Mouse (Mus musculus) megakaryocyte, embryonic 14.5 days (primary cell): ENCODE data around the gene Igfbp7. TPM values are rescaled to one million over a fixed set of nuclear protein-coding genes. Genes with fewer than 3 reads are reported as not detected.

Experiments used
- H3K27me3 ChIP-seq: replicated peaks from 2 replicates; pipeline ENCODE3; 2012; ENCODE audit warnings: inconsistent platforms
- H3K36me3 ChIP-seq: replicated peaks from 2 replicates; pipeline ENCODE3; 2012; ENCODE audit warnings: low read length, inconsistent platforms, mixed read lengths
- H3K4me1 ChIP-seq: 2 replicates; pipeline ENCODE4 v1.6.1; 2012; ENCODE audit warnings: inconsistent platforms
- H3K4me3 ChIP-seq: replicated peaks from 2 replicates; pipeline ENCODE3; 2012; ENCODE audit warnings: moderate library complexity, mild to moderate bottlenecking, inconsistent platforms
- H3K9me3 ChIP-seq: 2 replicates; pipeline ENCODE4 v1.6.1; 2012; ENCODE audit warnings: inconsistent platforms
- FLI1 ChIP-seq: IDR thresholded peaks from 2 replicates; pipeline ENCODE4 v1.6.1; 2012; ENCODE audit warnings: low read length, inconsistent platforms, mixed read lengths
- GATA1 ChIP-seq: IDR thresholded peaks from 3 replicates; pipeline ENCODE4 v1.6.1; 2012; ENCODE audit warnings: mixed read lengths, low read length, inconsistent platforms, borderline replicate concordance
- polyA plus RNA-seq: library from polyadenylated mRNA; stranded (reverse); fragments of >175 nt; gene quantifications from 2 replicates; pipeline ENCODE4 v1.2.3, GENCODE M21; 2012; ENCODE audit warnings: low replicate concordance; ENCODE audit not compliant: insufficient read depth

The Igfbp7 gene
- polyA plus RNA-seq, 1 experiment, result 2.6 TPM

DNA sequence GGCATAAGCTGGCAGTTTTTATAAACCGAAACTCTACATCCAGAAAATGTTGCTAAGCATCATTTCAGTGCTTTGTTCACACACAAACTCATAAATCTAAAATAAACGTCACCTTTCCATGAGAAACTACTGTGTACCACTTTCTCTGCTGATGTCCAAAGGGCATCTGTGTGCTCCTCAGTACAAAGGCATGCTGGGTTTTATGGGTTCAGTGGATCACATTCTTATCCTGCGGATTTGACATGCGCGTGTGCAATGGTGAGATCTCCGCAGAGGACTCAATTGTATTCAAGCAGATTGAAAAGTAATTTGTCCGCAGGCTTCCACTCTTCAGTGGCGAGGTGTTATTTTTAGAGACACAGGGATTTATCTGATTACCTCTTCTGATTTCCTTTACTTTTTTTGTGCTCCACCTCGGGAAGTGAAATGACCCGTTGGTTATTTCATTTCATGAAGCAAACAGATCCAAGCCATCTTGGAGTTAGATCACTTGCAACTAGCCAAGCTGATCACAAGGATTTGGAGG is 14.7 kb downstream of the Igfbp7 start:
- Histone ChIP-seq H3K9me3 (no peaks in the 10 kb centered on the region), H3K36me3 (no peaks in the 10 kb centered on the region), H3K4me3 (no peak overlapping the region), H3K4me1 (peaks cover 24% of the 10 kb centered on the region), H3K27me3 (peaks cover 6% of the 10 kb centered on the region)
- TF ChIP-seq GATA1 (no peak), FLI1 (no peak)

DNA sequence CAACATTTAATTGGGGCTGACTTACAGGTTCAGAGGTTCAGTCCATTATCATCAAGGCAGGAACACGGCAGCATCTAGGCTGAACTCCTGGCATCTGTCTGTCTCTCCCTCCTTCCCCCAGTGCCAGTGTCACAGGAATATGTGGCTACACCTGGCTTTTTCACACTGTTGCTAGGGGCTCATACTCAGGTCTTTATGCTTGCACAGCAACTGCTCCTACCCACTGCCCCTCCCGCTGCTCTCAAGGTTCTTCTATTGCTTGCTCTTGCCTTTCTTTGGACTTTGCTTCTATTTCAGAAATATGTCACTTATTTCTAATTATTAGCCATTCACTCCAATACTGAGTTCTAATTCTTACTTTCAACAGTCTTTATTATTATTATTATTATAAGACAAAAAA is 17.6 kb downstream of the Igfbp7 start:
- Histone ChIP-seq H3K27me3 (no peaks in the 10 kb centered on the region), H3K4me1 (peaks cover 52% of the 10 kb centered on the region), H3K36me3 (no peaks in the 10 kb centered on the region), H3K9me3 (no peaks in the 10 kb centered on the region), H3K4me3 (no peak overlapping the region)
- TF ChIP-seq FLI1 (no peak), GATA1 (no peak)

DNA sequence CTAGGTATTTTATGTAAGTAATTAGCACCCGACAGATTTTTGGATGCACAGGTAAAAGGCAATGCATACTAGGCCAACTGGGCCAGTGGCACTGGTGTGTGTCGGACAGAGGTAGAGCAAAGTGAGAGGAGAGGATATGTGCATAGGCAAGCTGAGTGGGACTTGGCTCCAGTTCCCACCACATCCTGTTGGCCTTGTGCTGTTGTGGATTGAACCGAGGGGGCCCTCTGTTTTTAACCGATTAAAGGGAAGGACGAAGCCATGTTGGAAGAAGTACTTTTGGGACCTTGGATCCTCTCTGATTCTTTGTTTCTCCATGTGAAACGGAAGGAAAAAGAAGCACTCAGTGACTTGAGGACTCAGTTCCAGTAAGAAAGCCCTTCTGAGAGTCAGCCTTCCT is 19.5 kb downstream of the Igfbp7 start:
- no peak for TF ChIP-seq GATA1
- TF ChIP-seq FLI1, result no peak
- H3K9me3 ChIP-seq, result no peaks in the 10 kb centered on the region
- peak overlapping the region; percentile 46 for H3K4me3 ChIP-seq
- H3K27me3 ChIP-seq, result no peaks in the 10 kb centered on the region
- no peaks in the 10 kb centered on the region for H3K36me3 ChIP-seq
- H3K4me1 ChIP-seq, result peaks cover 72% of the 10 kb centered on the region

DNA sequence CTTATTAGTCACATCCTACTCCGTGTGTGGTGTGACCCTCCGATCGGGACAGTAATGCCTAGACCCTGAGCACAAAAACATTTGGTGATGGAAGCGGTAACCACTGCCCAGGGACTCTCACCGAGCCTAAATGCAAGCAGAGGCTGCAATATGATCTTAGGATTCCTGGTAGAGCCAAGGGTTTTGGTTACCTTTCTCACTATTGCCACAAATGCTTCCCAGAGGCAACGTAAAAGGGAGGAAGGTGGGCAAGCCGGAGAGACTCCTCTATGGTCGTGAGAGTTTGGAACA is 20.5 kb downstream of the Igfbp7 start:
- H3K27me3 ChIP-seq, result no peaks in the 10 kb centered on the region
- TF ChIP-seq GATA1 (no peak), FLI1 (no peak)
- no peak overlapping the region for H3K4me3 ChIP-seq
- no peaks in the 10 kb centered on the region for H3K36me3 ChIP-seq
- H3K4me1 ChIP-seq, result peaks cover 77% of the 10 kb centered on the region
- H3K9me3 ChIP-seq, result no peaks in the 10 kb centered on the region

DNA sequence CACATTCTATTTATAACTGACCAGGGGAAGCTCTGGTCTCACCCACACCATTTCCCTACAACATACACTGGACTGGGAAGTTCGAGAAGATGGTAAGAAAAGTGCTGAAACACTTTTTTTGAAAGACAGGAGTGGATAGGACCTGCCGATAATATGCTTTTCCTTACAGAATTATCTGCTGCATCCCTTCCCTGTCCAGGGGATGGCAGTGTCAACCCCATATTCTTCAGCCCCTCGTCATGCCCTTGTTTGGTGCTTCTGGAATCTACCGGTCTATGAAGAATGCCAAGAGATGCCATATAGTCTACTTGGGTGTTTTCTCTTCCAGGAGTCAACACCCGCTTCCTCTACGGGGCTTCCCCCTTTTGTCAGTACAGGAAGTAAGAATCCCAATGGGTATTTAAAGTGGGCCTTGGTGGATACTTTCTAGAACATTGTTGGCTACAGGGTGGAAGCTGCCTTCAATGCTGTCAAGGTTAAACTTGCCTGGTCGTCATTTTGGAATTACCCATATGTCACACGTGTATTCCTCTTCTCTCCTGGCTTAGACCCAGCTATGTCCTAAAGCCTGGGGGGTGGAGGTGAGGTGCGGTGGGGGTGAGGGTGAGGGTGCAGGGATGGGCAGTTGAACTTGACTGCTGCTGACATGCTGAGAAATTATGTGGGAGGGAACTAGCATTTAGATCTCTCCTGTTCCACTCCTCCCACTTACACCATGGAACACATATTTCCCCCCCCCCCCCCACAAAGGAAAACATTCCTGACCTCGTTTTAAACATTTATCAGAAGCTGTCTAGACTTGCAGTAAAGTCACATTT is 21.0 kb downstream of the Igfbp7 start:
- Histone ChIP-seq H3K9me3 (no peaks in the 10 kb centered on the region), H3K36me3 (no peaks in the 10 kb centered on the region), H3K27me3 (no peaks in the 10 kb centered on the region), H3K4me1 (peaks cover 78% of the 10 kb centered on the region), H3K4me3 (peak overlapping the region; percentile 60)
- TF ChIP-seq FLI1 (no peak), GATA1 (no peak)

DNA sequence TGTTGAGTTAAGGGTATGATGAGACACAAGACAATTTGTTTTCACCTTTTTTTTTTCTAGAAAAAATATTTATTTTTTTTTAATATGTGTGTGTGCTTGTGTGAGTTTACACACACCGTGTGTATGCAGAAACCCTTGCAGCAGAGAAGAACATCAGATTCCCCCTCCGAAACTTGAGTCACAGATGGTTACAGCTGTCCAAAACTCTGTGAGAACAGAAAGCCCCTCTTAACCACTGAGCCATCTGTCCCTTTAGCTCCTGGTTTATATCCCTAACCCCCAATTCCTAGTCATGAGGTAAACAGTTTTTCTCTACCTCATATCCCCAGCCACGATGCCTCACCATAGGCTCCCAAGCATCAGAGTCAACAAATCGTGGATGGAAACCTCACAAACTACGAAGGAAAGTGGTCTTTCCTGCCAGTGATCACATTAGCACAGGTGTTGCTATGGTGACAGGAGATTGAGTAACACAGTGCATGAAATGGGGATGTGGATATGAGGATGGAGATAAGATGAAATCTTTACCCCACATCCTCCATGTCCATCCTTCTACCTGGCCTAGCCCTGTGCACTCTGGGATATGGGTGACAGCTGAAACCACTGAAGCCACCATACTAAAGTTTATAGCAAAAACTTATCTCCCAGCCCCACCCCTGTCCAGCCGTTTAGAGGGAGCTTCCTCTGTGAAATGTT is 21.8 kb downstream of the Igfbp7 start:
- TF ChIP-seq GATA1 (no peak), FLI1 (no peak)
- peaks cover 70% of the 10 kb centered on the region for H3K4me1 ChIP-seq

DNA sequence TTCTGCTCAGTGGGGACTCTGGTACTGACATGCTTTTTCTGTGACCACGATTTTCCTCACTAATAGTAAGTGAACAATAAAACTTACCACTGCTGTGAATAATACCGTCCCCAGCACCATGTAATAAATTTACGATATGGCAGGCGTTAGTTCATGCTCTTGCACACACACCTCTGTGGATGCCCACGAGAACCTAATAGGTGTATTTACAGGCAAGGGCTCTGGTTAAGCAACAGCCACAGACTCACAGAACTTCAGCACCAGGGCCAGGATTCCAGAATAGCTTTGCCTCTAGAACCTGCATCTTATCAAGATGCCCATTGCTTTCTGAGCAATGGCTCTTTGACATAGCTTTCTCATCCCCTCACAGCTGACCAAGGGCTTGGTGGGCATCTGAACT is 22.6 kb downstream of the Igfbp7 start:
- no peaks in the 10 kb centered on the region for H3K9me3 ChIP-seq
- no peak overlapping the region for H3K4me3 ChIP-seq
- TF ChIP-seq GATA1 (no peak), FLI1 (no peak)
- H3K4me1 ChIP-seq, result peaks cover 63% of the 10 kb centered on the region
- no peaks in the 10 kb centered on the region for H3K27me3 ChIP-seq
- H3K36me3 ChIP-seq, result no peaks in the 10 kb centered on the region

More for the DNA sequence above, 21.8 kb downstream of the Igfbp7 start:
- Histone ChIP-seq H3K9me3 (no peaks in the 10 kb centered on the region), H3K36me3 (no peaks in the 10 kb centered on the region), H3K27me3 (no peaks in the 10 kb centered on the region), H3K4me3 (peak overlapping the region; percentile 34)

DNA sequence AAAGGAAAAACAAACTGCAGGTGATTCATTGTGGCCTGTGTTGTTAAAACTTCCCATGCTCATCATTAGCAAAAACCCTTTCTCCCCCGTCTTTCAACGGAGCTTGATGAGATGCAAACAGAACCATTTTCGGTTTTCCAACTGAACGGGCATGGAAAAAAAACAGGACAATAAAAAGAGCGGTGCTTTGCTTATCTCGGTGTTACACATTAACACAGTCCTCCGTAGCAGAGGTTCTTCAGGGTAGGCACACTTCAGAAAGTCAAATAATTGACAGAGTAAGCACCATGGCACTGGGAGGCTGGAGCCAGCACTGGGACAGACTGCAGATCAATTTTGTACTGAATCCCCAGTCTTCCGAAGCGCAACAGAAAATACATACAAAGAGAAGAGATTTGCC is 23.1 kb downstream of the Igfbp7 start:
- no peak for TF ChIP-seq GATA1
- no peak for TF ChIP-seq FLI1
- no peaks in the 10 kb centered on the region for H3K36me3 ChIP-seq

DNA sequence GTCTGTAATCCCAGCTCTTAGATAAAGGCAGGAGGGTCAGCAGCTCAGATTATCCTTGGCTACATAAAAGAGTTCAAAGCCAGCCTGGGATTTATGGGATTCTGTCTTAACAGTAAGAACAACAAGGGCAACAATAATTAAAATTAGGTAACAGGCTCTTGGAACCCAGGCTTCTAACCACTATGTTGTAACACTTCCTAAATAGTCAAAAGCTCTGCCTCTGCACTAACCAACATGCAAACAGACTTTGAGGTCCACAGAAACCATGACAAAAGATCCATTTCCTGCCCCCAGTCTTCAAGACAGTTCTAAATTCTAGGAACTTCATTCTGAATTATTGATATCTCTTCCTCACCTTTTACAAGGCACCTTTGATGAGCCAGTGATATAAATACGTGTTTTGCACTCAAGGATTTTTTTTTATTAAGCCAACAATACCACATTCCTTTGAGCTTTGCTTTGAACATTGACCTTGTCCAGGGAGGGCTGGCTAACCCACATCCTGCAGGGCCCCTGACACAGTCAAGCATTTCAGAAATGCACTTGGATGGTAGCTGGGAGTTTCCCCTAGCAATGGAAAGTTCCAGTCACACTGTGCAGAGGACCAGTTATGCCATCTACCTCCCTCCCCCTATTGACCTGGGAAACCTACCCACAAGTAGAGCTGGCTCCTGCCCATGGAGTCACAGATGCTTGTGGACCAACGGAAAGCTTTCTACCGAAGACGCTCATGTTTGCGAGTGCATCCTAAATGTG is 23.9 kb downstream of the Igfbp7 start:
- TF ChIP-seq GATA1, result no peak
- peak overlapping the region; percentile 1 for H3K4me3 ChIP-seq
- H3K36me3 ChIP-seq, result no peaks in the 10 kb centered on the region
- H3K9me3 ChIP-seq, result no peaks in the 10 kb centered on the region
- peaks cover 61% of the 10 kb centered on the region for H3K4me1 ChIP-seq
- H3K27me3 ChIP-seq, result peaks cover under 1% of the 10 kb centered on the region

More for the DNA sequence above, 23.1 kb downstream of the Igfbp7 start:
- Histone ChIP-seq H3K4me3 (no peak overlapping the region), H3K4me1 (peaks cover 61% of the 10 kb centered on the region), H3K9me3 (no peaks in the 10 kb centered on the region), H3K27me3 (no peaks in the 10 kb centered on the region)
